In genomic region chr8:80824426-80824825, GRCm38 (mm10) we compare ENCODE assay signal across 25 mouse cellular contexts. TPM values are rescaled to one million over a fixed set of nuclear protein-coding genes. Genes with fewer than 3 reads are reported as not detected.
A peak's percentile ranks its signal among the peaks of the same experiment; 100 is the strongest.
DNase-seq lines count a peak whose midpoint lies in the region; ATAC-seq and TF ChIP-seq lines count a peak whose summit lies in the region.
"Had no signal": no experiment of that assay in that cellular context is flagged by ENCODE, and none has a peak within 500 bp of the region (broad histone marks: within the 10 kb centered on the region; RNA-seq: fewer than 3 reads in every experiment).

No protein-coding gene starts in this region.

- no peak overlapping the region for H3K4me2 ChIP-seq in forebrain, embryonic 14.5 days (ENCODE audit: low read length)
- H3K4me2 ChIP-seq in heart, embryonic 15.5 days: no peak overlapping the region
- H3K4me2 ChIP-seq in neural tube, embryonic 15.5 days: no peak overlapping the region
- H3K4me2 ChIP-seq: hindbrain, embryonic 12.5 days; liver, embryonic 12.5 days; stomach, embryonic 15.5 days had no signal

- DNase-seq in forebrain, embryonic 14.5 days (ENCODE audit: low spot score): no peak
- DNase-seq in forebrain, embryonic 10.5 days (ENCODE audit: extremely low spot score, low spot score): no peak
- no peak for DNase-seq in heart, adult 9 months (ENCODE audit: low spot score in 2 of 2)
- DNase-seq in layer of hippocampus, adult 2 months (ENCODE audit: low spot score in 2 of 2): no peak
- no peak for DNase-seq in layer of hippocampus, adult 9-11 months
- DNase-seq in neural tube, embryonic 10.5 days (ENCODE audit: extremely low spot score, low spot score): no peak
- DNase-seq: adrenal gland, adult 8-10 months; cerebellum, adult 8-10 months; cerebellum, postnatal 25 days; forebrain, postnatal 0 days; gastrocnemius, postnatal 10 days; heart, postnatal 14 days; kidney, postnatal 10 days; liver, postnatal 0 days; lung, postnatal 36 days; right cerebral cortex, postnatal 25 days had no signal

- no peak overlapping the region for H3K27ac ChIP-seq in forebrain, embryonic 14.5 days (ENCODE audit: low read depth, low read length)
- no peak overlapping the region for H3K27ac ChIP-seq in forebrain, embryonic 10.5 days
- H3K27ac ChIP-seq in heart, embryonic 15.5 days: 0 out of 2 replicates have a peak overlapping the region, but pooled peaks have one; percentile 5
- H3K27ac ChIP-seq in layer of hippocampus, adult 2 months: peak overlapping the region; percentile 29; the same call in 1 of the 2 replicates
- H3K27ac ChIP-seq in neural tube, embryonic 15.5 days (replicated peaks): peak overlapping the region; percentile 7
- H3K27ac ChIP-seq: hindbrain, embryonic 12.5 days; liver, embryonic 12.5 days; stomach, embryonic 15.5 days had no signal

- no peaks in the 10 kb centered on the region for H3K27me3 ChIP-seq in forebrain, embryonic 14.5 days (replicated peaks; ENCODE audit: control insufficient read depth, insufficient read depth, low read length)
- H3K27me3 ChIP-seq in forebrain, embryonic 10.5 days (ENCODE audit: poor library complexity, severe bottlenecking): no peaks in the 10 kb centered on the region
- H3K27me3 ChIP-seq in heart, embryonic 15.5 days: no peaks in the 10 kb centered on the region
- no peaks in the 10 kb centered on the region for H3K27me3 ChIP-seq in neural tube, embryonic 15.5 days (replicated peaks)
- H3K27me3 ChIP-seq: CH12.LX; hindbrain, embryonic 12.5 days; liver, embryonic 12.5 days; stomach, embryonic 15.5 days had no signal

- H3K9me3 ChIP-seq in forebrain, embryonic 14.5 days (replicated peaks; ENCODE audit: control insufficient read depth, low read length): no peaks in the 10 kb centered on the region
- H3K9me3 ChIP-seq in forebrain, embryonic 10.5 days: no peaks in the 10 kb centered on the region
- no peaks in the 10 kb centered on the region for H3K9me3 ChIP-seq in heart, embryonic 15.5 days (replicated peaks)
- no peaks in the 10 kb centered on the region for H3K9me3 ChIP-seq in neural tube, embryonic 15.5 days (replicated peaks)
- H3K9me3 ChIP-seq: heart, embryonic 10.5 days; hindbrain, embryonic 12.5 days; liver, embryonic 12.5 days; stomach, embryonic 15.5 days had no signal

- H3K4me1 ChIP-seq in forebrain, embryonic 14.5 days (ENCODE audit: control insufficient read depth, insufficient read depth, low read length): peaks cover 15% of the 10 kb centered on the region; the same call in 1 of the 2 replicates
- peaks cover 29% of the 10 kb centered on the region for H3K4me1 ChIP-seq in forebrain, embryonic 10.5 days
- peaks cover 71% of the 10 kb centered on the region for H3K4me1 ChIP-seq in heart, embryonic 15.5 days (replicated peaks)
- peaks cover 21% of the 10 kb centered on the region for H3K4me1 ChIP-seq in neural tube, embryonic 15.5 days

- no peaks in the 10 kb centered on the region for H3K36me3 ChIP-seq in forebrain, embryonic 14.5 days (ENCODE audit: control insufficient read depth, insufficient read depth, low read length)
- no peaks in the 10 kb centered on the region for H3K36me3 ChIP-seq in forebrain, embryonic 10.5 days (replicated peaks)
- H3K36me3 ChIP-seq in heart, embryonic 15.5 days: no peaks in the 10 kb centered on the region
- H3K36me3 ChIP-seq in neural tube, embryonic 15.5 days: no peaks in the 10 kb centered on the region
- H3K36me3 ChIP-seq: hindbrain, embryonic 12.5 days; stomach, embryonic 15.5 days had no signal

- no peak overlapping the region for H3K4me3 ChIP-seq in forebrain, embryonic 14.5 days (ENCODE audit: low read depth, low read length)
- no peak overlapping the region for H3K4me3 ChIP-seq in forebrain, embryonic 10.5 days
- no peak overlapping the region for H3K4me3 ChIP-seq in heart, embryonic 15.5 days
- no peak overlapping the region for H3K4me3 ChIP-seq in layer of hippocampus, adult 2 months
- no peak overlapping the region for H3K4me3 ChIP-seq in neural tube, embryonic 15.5 days (replicated peaks)
- H3K4me3 ChIP-seq: heart, embryonic 10.5 days; hindbrain, embryonic 12.5 days; liver, embryonic 12.5 days; stomach, embryonic 15.5 days had no signal

- H3K9ac ChIP-seq in forebrain, embryonic 14.5 days (ENCODE audit: low read length): no peak overlapping the region
- no peak overlapping the region for H3K9ac ChIP-seq in heart, embryonic 15.5 days
- H3K9ac ChIP-seq in neural tube, embryonic 15.5 days (replicated peaks): no peak overlapping the region
- H3K9ac ChIP-seq: forebrain, postnatal 0 days; hindbrain, embryonic 12.5 days; liver, embryonic 12.5 days; liver, postnatal 0 days; stomach, embryonic 15.5 days had no signal

- peak; percentile 25; the same call in 1 of the 2 replicates for ATAC-seq in forebrain, embryonic 14.5 days
- no peak for ATAC-seq in heart, embryonic 15.5 days (replicated peaks; ENCODE audit: insufficient number of reproducible peaks, insufficient read depth, low FRiP score, low read depth)
- no peak for ATAC-seq in neural tube, embryonic 15.5 days (ENCODE audit: low FRiP score)
- ATAC-seq: activated CD4-positive, CD25-positive, alpha-beta regulatory T cell, adult 4 months; forebrain, postnatal 0 days; intestine, postnatal 0 days; liver, embryonic 12.5 days; liver, postnatal 0 days had no signal

- 28% methylated on average over 5 of the region's 5 CpGs for WGBS in forebrain, embryonic 14.5 days
- WGBS in forebrain, embryonic 10.5 days: 74% methylated on average over 5 of the region's 5 CpGs
- 55% methylated on average over 5 of the region's 5 CpGs for WGBS in heart, embryonic 15.5 days
- WGBS in neural tube, embryonic 15.5 days: 22% methylated on average over 5 of the region's 5 CpGs

- TF ChIP-seq CTCF in layer of hippocampus, adult 2 months (conservative IDR thresholded peaks at IDR 0.05): no peak

RNA-seq across cellular contexts. Expression of gene Gab1, which starts 55.9 kb away (rescaled TPM):
- 15.4 and 15.8 TPM in 2 replicates for polyA plus RNA-seq in forebrain, embryonic 14.5 days (2014; fragmentation: Nextera tagmentation; extraction: Ambion mirVana)
- polyA plus RNA-seq in forebrain, embryonic 10.5 days (2016; fragmentation: Nextera tagmentation; extraction: Ambion mirVana): 10.1 and 11.4 TPM in 2 replicates
- polyA plus RNA-seq in heart, embryonic 15.5 days (2015; fragmentation: Nextera tagmentation; extraction: Ambion mirVana): 28.4 and 30.6 TPM in 2 replicates
- 10 to 100 TPM; 14.8 to 17.5 TPM for total RNA-seq in layer of hippocampus, adult 2 months (2021)
- 9.6 and 11.4 TPM in 2 replicates for polyA plus RNA-seq in neural tube, embryonic 15.5 days (2015; fragmentation: Nextera tagmentation; extraction: Ambion mirVana)

Comparison
In these comparisons a context has a peak if more than half of its experiments do, and no peak if none do; other contexts are left out.
1. H3K27ac ChIP-seq: peak in heart, embryonic 15.5 days (single experiment), layer of hippocampus, adult 2 months (single experiment) and neural tube, embryonic 15.5 days (single experiment); none in forebrain, embryonic 14.5 days (single experiment) and forebrain, embryonic 10.5 days (single experiment).